Mouse (Mus musculus): Measurements from ENCODE around the gene Pkig.

- peak in 1 of 2 experiments; percentile 45; a peak in 2 of 4 replicates for TF ChIP-seq CTCF (conservative IDR thresholded peaks at IDR 0.05 in 1 of 2, IDR thresholded peaks at IDR 0.05 in 1 of 2; ENCODE audit: low read depth in 2 of 2, low read length in 2 of 2)
- peak; percentile 65 for TF ChIP-seq MEF2A (IDR thresholded peaks at IDR 0.05; ENCODE audit: borderline replicate concordance, low read depth, low read length)
Observed at GRCm38 (mm10) chr2:163657975-163658886, at the start of gene Pkig.

Data from CH12.LX (cell line).